16 mouse cellular contexts compared by ENCODE assay signal in genomic region chr4:117330132-117330531, GRCm38 (mm10).
DNase-seq lines count a peak whose midpoint lies in the region; ATAC-seq and TF ChIP-seq lines count a peak whose summit lies in the region.
"Had no signal": no experiment of that assay in that cellular context is flagged by ENCODE, and none has a peak within 500 bp of the region (broad histone marks: within the 10 kb centered on the region; RNA-seq: fewer than 3 reads in every experiment).

No protein-coding gene starts in this region.

- no peak for DNase-seq in hindbrain, embryonic 10.5 days (ENCODE audit: low spot score)
- no peak for DNase-seq in midbrain, postnatal 0 days (ENCODE audit: low spot score)
- no peak for DNase-seq in limb, embryonic 11.5 days (ENCODE audit: low spot score)
- no peak for DNase-seq in gastrocnemius, postnatal 25 days
- no peak for DNase-seq in lung, postnatal 14 days
- DNase-seq: B cell, adult 2 months; cerebellum, adult 18-20 months; cerebellum, postnatal 36 days; heart, adult 2 months; lung, postnatal 4 days; thymus, postnatal 4 days had no signal

- peaks cover 18% of the 10 kb centered on the region for H3K4me1 ChIP-seq in hindbrain, embryonic 13.5 days (replicated peaks)
- H3K4me1 ChIP-seq in hindbrain, embryonic 10.5 days (replicated peaks) = peaks cover 31% of the 10 kb centered on the region
- peaks cover 17% of the 10 kb centered on the region; the same call in 1 of the 2 replicates for H3K4me1 ChIP-seq in midbrain, embryonic 12.5 days
- no peaks in the 10 kb centered on the region for H3K4me1 ChIP-seq in midbrain, postnatal 0 days (ENCODE audit: insufficient read depth, low read length)
- H3K4me1 ChIP-seq in limb, embryonic 11.5 days (ENCODE audit: control insufficient read depth, insufficient read depth, low read length) = peaks cover 26% of the 10 kb centered on the region
- H3K4me1 ChIP-seq: embryonic facial prominence, embryonic 13.5 days had no signal

- no peaks in the 10 kb centered on the region for H3K36me3 ChIP-seq in hindbrain, embryonic 13.5 days
- peaks cover 9% of the 10 kb centered on the region; the same call in 1 of the 2 replicates for H3K36me3 ChIP-seq in hindbrain, embryonic 10.5 days
- no peaks in the 10 kb centered on the region for H3K36me3 ChIP-seq in midbrain, embryonic 12.5 days
- H3K36me3 ChIP-seq in midbrain, postnatal 0 days (ENCODE audit: insufficient read depth, low read length) = no peaks in the 10 kb centered on the region
- no peaks in the 10 kb centered on the region for H3K36me3 ChIP-seq in limb, embryonic 11.5 days (ENCODE audit: control insufficient read depth, insufficient read depth, low read length)
- H3K36me3 ChIP-seq: embryonic facial prominence, embryonic 13.5 days had no signal

- H3K9me3 ChIP-seq in hindbrain, embryonic 13.5 days = no peaks in the 10 kb centered on the region
- no peaks in the 10 kb centered on the region for H3K9me3 ChIP-seq in hindbrain, embryonic 10.5 days
- H3K9me3 ChIP-seq in midbrain, embryonic 12.5 days = no peaks in the 10 kb centered on the region
- no peaks in the 10 kb centered on the region for H3K9me3 ChIP-seq in midbrain, postnatal 0 days (ENCODE audit: low read length)
- H3K9me3 ChIP-seq in limb, embryonic 11.5 days (ENCODE audit: control insufficient read depth, low read length) = no peaks in the 10 kb centered on the region
- H3K9me3 ChIP-seq: embryonic facial prominence, embryonic 13.5 days had no signal

- no peak overlapping the region for H3K4me2 ChIP-seq in hindbrain, embryonic 13.5 days
- no peak overlapping the region for H3K4me2 ChIP-seq in midbrain, embryonic 12.5 days (replicated peaks)
- H3K4me2 ChIP-seq in midbrain, postnatal 0 days (ENCODE audit: low read depth, low read length, poor library complexity, severe bottlenecking) = no peak overlapping the region
- H3K4me2 ChIP-seq in limb, embryonic 11.5 days (ENCODE audit: low read depth, severe bottlenecking) = peak overlapping the region; percentile 8; the same call in 1 of the 2 replicates
- H3K4me2 ChIP-seq: embryonic facial prominence, embryonic 13.5 days had no signal

- H3K27ac ChIP-seq in hindbrain, embryonic 13.5 days = no peak overlapping the region
- H3K27ac ChIP-seq in hindbrain, embryonic 10.5 days = no peak overlapping the region; the same call in 1 of the 2 replicates
- no peak overlapping the region for H3K27ac ChIP-seq in midbrain, embryonic 12.5 days (replicated peaks)
- H3K27ac ChIP-seq in midbrain, postnatal 0 days (ENCODE audit: low read depth, low read length) = no peak overlapping the region
- no peak overlapping the region; the same call in 1 of the 2 replicates for H3K27ac ChIP-seq in limb, embryonic 11.5 days (replicated peaks; ENCODE audit: low read depth, low read length)
- H3K27ac ChIP-seq: embryonic facial prominence, embryonic 13.5 days; heart, adult 2 months; kidney, postnatal 0 days; layer of hippocampus, adult 2 months had no signal

- peak overlapping the region; percentile 10; the same call in 1 of the 2 replicates for H3K9ac ChIP-seq in hindbrain, embryonic 13.5 days
- H3K9ac ChIP-seq in midbrain, embryonic 12.5 days (replicated peaks) = no peak overlapping the region
- no peak overlapping the region for H3K9ac ChIP-seq in midbrain, postnatal 0 days (replicated peaks; ENCODE audit: low read length, poor library complexity, severe bottlenecking)
- H3K9ac ChIP-seq in limb, embryonic 11.5 days (ENCODE audit: low read length) = no peak overlapping the region
- H3K9ac ChIP-seq: embryonic facial prominence, embryonic 13.5 days had no signal

- WGBS in hindbrain, embryonic 13.5 days = 71% methylated on average over 3 of the region's 3 CpGs
- WGBS in hindbrain, embryonic 10.5 days = 73% methylated on average over 3 of the region's 3 CpGs
- 77% methylated on average over 3 of the region's 3 CpGs for WGBS in midbrain, embryonic 12.5 days
- 82% methylated on average over 3 of the region's 3 CpGs for WGBS in midbrain, postnatal 0 days
- WGBS in limb, embryonic 11.5 days = 29% methylated on average over 3 of the region's 3 CpGs

- no peak for TF ChIP-seq CTCF in midbrain, postnatal 0 days (IDR thresholded peaks at IDR 0.05)

- no peak overlapping the region for H3K4me3 ChIP-seq in hindbrain, embryonic 13.5 days
- no peak overlapping the region for H3K4me3 ChIP-seq in hindbrain, embryonic 10.5 days
- no peak overlapping the region for H3K4me3 ChIP-seq in midbrain, embryonic 12.5 days
- H3K4me3 ChIP-seq in midbrain, postnatal 0 days (ENCODE audit: low read depth, low read length) = no peak overlapping the region
- no peak overlapping the region for H3K4me3 ChIP-seq in limb, embryonic 11.5 days (ENCODE audit: low read depth, low read length)
- H3K4me3 ChIP-seq: embryonic facial prominence, embryonic 13.5 days; heart, adult 2 months; layer of hippocampus, adult 2 months had no signal

- no peak; the same call in 1 of the 2 replicates for ATAC-seq in hindbrain, embryonic 13.5 days (ENCODE audit: low FRiP score)
- 0 out of 2 replicates have a peak, but pooled peaks have one; percentile 41 for ATAC-seq in midbrain, embryonic 12.5 days (ENCODE audit: low FRiP score, low read depth)
- no peak for ATAC-seq in midbrain, postnatal 0 days (ENCODE audit: low FRiP score)
- ATAC-seq in limb, embryonic 11.5 days (ENCODE audit: insufficient number of reproducible peaks, low FRiP score, low TSS enrichment, low read depth) = peak; percentile 41; the same call in 1 of the 2 replicates

- peaks cover 83% of the 10 kb centered on the region for H3K27me3 ChIP-seq in hindbrain, embryonic 13.5 days
- peaks cover 81% of the 10 kb centered on the region for H3K27me3 ChIP-seq in hindbrain, embryonic 10.5 days (ENCODE audit: insufficient read depth, poor library complexity, severe bottlenecking)
- peaks cover 83% of the 10 kb centered on the region for H3K27me3 ChIP-seq in midbrain, embryonic 12.5 days
- peaks cover 6% of the 10 kb centered on the region; the same call in 1 of the 2 replicates for H3K27me3 ChIP-seq in midbrain, postnatal 0 days (ENCODE audit: insufficient read depth, low read length)
- H3K27me3 ChIP-seq in limb, embryonic 11.5 days (ENCODE audit: control insufficient read depth, insufficient read depth, low read length) = no peaks in the 10 kb centered on the region

Comparison
In these comparisons a context has a peak if more than half of its experiments do, and no peak if none do; other contexts are left out.
1. ATAC-seq: peak in midbrain, embryonic 12.5 days (single experiment) and limb, embryonic 11.5 days (single experiment); none in hindbrain, embryonic 13.5 days (single experiment) and midbrain, postnatal 0 days (single experiment).